Mouse (Mus musculus): ENCODE data around the gene Crybg1. TPM values are rescaled to one million over a fixed set of nuclear protein-coding genes. Genes with fewer than 3 reads are reported as not detected.

Crybg1 gene
- polyA plus RNA-seq, 1 experiment from 2014 or later = 0.69 TPM

DNA sequence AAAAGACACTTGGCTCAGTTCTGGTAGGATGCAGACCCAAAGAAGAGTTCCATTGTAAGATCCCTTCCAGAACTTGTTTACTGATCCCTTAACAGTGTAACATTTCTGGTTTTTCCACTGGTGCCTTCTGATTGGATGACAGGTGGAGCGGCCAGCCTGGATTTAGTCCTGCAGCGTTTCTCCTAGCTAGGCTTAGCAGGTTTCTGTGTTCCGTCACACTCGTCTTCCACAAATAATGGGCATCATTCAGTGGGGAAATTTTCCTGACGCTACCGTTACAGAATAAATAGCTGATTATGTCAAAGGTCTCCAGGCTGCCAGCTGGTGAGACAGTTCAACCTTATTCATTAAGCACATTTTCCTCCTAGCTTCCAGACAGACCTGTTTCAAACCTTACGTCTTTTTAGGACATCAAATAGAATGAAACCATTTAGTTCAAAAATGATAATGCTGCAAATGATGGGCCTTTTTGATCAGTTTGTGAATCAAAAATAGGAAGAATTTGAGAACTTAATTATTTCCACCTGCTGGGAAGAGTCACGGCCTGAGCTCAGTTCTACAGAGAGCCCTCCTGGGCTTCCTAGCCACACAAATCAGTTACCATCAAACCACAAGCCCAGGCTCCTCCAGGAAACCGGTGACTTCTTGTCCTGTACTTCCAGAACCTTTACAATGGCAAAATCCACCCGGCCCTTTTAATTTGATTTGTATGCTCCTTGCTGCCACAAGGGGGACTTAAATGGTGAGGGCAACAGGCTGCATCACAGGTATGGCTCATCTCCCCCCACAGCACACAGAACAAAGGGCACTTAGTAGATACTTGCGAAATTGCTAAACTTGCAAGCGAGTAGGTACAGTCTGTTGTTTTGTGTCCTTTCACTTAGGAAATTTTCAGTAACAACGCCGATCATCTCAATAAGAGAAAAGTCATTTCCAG, 146.4 kb downstream of the Crybg1 start:
- peaks cover 23% of the 10 kb centered on the region; the same call in 1 of the 2 replicates for H3K27me3 ChIP-seq (replicated peaks; ENCODE audit: insufficient read depth, low read length)
- H3K9me3 ChIP-seq (ENCODE audit: low read length) = no peaks in the 10 kb centered on the region

DNA sequence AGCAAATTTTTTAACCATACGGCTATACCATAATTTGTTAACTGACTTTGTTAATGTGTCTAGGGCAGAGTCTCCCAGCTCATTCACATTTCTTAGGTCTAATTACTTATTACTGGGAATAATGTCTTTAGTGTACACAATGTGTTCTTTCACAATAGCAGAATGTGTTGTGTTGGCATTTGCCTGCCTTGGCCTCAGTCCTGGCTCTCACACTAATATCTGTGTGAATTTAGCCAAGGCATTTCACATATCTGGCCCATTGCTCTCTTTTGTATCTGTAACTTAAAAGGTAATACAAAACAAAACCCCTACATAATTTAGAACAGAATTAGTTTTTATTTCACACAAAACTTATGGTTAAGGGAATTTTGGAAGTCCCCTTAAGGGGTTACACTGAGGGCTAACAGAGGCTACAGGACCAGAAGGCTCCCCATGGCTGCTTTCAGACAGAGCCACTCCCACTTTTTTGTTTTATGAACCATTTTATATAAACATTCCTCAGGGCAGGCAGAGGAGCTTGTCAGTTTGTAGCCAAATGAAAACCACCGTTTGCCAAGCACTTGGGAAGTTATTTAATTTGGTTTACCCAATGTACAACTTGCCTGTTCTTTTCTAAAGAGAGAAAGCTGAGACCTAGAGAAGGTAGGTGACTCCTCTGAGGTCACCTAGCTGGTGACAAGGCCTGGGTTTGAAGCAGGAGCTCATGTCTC, 148.3 kb downstream of the Crybg1 start:
- no peaks in the 10 kb centered on the region for H3K4me1 ChIP-seq (ENCODE audit: insufficient read depth, low read depth, low read length)
- no peak overlapping the region for H3K4me3 ChIP-seq (ENCODE audit: low read depth, low read length)
- TF ChIP-seq CTCF (IDR thresholded peaks at IDR 0.05) (no peak), EP300 (IDR thresholded peaks at IDR 0.05) (no peak)
- H3K27ac ChIP-seq (ENCODE audit: low read length) = no peak overlapping the region
- no peak for DNase-seq (ENCODE audit: low spot score)
- no peak for ATAC-seq
- H3K9me3 ChIP-seq (ENCODE audit: low read length) = no peaks in the 10 kb centered on the region
- H3K36me3 ChIP-seq (ENCODE audit: insufficient read depth, low read length) = no peaks in the 10 kb centered on the region
- no peak overlapping the region for H3K4me2 ChIP-seq (replicated peaks; ENCODE audit: low read depth, low read length)
- peaks cover 23% of the 10 kb centered on the region; the same call in 1 of the 2 replicates for H3K27me3 ChIP-seq (replicated peaks; ENCODE audit: insufficient read depth, low read length)
- H3K9ac ChIP-seq (replicated peaks; ENCODE audit: low read depth) = no peak overlapping the region
- 39% methylated on average over 2 of the region's 2 CpGs for WGBS

More for the DNA sequence above, 146.4 kb downstream of the Crybg1 start:
- Histone ChIP-seq H3K27ac (ENCODE audit: low read length) (no peak overlapping the region), H3K36me3 (ENCODE audit: insufficient read depth, low read length) (no peaks in the 10 kb centered on the region), H3K9ac (replicated peaks; ENCODE audit: low read depth) (no peak overlapping the region), H3K4me2 (replicated peaks; ENCODE audit: low read depth, low read length) (peak overlapping the region; percentile 73), H3K4me3 (ENCODE audit: low read depth, low read length) (peak overlapping the region; percentile 86; the same call in 1 of the 2 replicates), H3K4me1 (ENCODE audit: insufficient read depth, low read depth, low read length) (no peaks in the 10 kb centered on the region)
- no peak; the same call in 1 of the 2 replicates for ATAC-seq
- WGBS = 29% methylated on average over 14 of the region's 14 CpGs
- peak; percentile 84 for DNase-seq (ENCODE audit: low spot score)
- TF ChIP-seq EP300 (IDR thresholded peaks at IDR 0.05) (no peak), CTCF (IDR thresholded peaks at IDR 0.05) (peak; percentile 76)

DNA sequence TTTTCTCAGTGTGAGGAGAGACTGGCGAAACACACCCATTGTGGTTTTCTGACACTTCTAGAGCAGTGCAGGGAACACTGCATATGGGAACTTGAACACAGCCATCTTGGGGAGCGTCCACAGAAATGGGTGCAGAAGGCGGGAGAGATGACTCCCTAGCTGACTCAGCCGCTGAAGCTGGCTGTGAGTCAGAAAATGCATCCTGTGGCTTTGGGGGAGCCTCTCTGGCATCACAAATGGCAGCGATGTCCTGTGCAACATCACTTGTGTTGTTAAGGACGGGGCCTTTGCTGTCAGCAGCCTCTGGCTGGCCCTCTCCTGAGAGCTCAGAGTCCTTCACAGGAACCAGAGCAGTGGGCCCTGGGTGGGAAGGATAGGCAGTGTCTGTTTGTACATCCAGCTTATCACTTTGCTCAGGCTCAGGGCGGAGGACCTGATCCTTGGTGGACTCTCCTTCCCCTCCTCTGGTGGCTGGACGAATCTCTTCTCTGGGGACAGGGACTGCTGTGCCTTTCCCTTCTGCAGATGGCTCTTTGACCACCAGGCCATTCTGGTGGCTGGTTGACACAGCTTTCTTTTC, 150.1 kb downstream of the Crybg1 start:
- TF ChIP-seq CTCF (IDR thresholded peaks at IDR 0.05) (no peak), EP300 (IDR thresholded peaks at IDR 0.05) (no peak)
- ATAC-seq (no peak), DNase-seq (ENCODE audit: low spot score) (no peak)
- no peaks in the 10 kb centered on the region for H3K36me3 ChIP-seq (ENCODE audit: insufficient read depth, low read length)
- no peaks in the 10 kb centered on the region for H3K4me1 ChIP-seq (ENCODE audit: insufficient read depth, low read depth, low read length)
- H3K27ac ChIP-seq (ENCODE audit: low read length) = no peak overlapping the region
- no peaks in the 10 kb centered on the region for H3K9me3 ChIP-seq (ENCODE audit: low read length)
- peaks cover 9% of the 10 kb centered on the region; the same call in 1 of the 2 replicates for H3K27me3 ChIP-seq (replicated peaks; ENCODE audit: insufficient read depth, low read length)
- H3K4me3 ChIP-seq (ENCODE audit: low read depth, low read length) = no peak overlapping the region
- no peak overlapping the region for H3K9ac ChIP-seq (replicated peaks; ENCODE audit: low read depth)
- H3K4me2 ChIP-seq (replicated peaks; ENCODE audit: low read depth, low read length) = no peak overlapping the region
- WGBS = 84% methylated on average over 8 of the region's 8 CpGs

DNA sequence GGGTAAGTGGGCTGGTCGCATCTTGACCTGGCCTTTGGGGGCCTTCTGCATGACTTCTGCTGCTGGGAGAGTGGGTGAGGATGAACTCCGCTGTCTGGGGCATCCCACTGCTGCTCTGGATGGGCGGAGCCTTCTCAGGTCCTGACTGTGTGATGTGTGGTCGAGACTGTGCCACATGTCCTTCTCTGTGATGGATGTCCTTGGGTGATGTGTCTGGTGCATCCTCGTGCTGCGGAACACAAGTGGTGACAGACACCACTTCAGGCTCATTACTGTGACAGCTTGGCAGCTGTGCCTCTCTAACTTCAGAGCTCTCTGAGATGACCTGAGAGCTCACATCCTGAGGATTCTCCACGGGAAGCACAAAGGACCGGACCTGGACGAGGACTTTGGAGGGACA, 150.6 kb downstream of the Crybg1 start:
- Histone ChIP-seq H3K27me3 (replicated peaks; ENCODE audit: insufficient read depth, low read length) (peaks cover 9% of the 10 kb centered on the region; the same call in 1 of the 2 replicates), H3K36me3 (ENCODE audit: insufficient read depth, low read length) (no peaks in the 10 kb centered on the region), H3K9ac (replicated peaks; ENCODE audit: low read depth) (no peak overlapping the region), H3K27ac (ENCODE audit: low read length) (no peak overlapping the region), H3K4me3 (ENCODE audit: low read depth, low read length) (no peak overlapping the region), H3K4me1 (ENCODE audit: insufficient read depth, low read depth, low read length) (no peaks in the 10 kb centered on the region), H3K4me2 (replicated peaks; ENCODE audit: low read depth, low read length) (no peak overlapping the region), H3K9me3 (ENCODE audit: low read length) (no peaks in the 10 kb centered on the region)
- DNase-seq (ENCODE audit: low spot score) (no peak), ATAC-seq (no peak)
- 53% methylated on average over 9 of the region's 9 CpGs for WGBS
- TF ChIP-seq EP300 (IDR thresholded peaks at IDR 0.05) (no peak), CTCF (IDR thresholded peaks at IDR 0.05) (no peak)

DNA sequence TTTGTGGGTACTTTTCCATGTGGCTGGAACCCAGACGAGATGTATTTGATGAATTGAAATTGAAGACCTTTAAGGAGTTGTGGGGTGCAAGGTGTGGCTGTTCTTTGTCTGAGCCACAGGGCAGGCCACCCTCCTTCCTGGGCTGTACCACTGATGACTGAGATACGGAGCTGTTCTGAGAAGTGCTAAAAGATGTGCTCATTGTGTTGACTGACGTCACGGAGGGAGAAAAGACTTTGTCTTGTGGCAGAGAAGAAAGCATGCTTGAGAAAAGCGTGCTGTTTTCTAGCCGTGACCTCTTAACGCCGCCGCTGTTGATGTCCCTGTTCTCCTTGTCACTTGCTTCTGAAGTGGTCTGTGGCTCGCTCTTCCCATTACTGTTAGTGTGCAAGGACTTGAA, 151.4 kb downstream of the Crybg1 start:
- no peaks in the 10 kb centered on the region for H3K36me3 ChIP-seq (ENCODE audit: insufficient read depth, low read length)
- no peaks in the 10 kb centered on the region for H3K4me1 ChIP-seq (ENCODE audit: insufficient read depth, low read depth, low read length)
- H3K9me3 ChIP-seq (ENCODE audit: low read length) = no peaks in the 10 kb centered on the region
- 83% methylated on average over 10 of the region's 10 CpGs for WGBS
- no peak for ATAC-seq
- no peak overlapping the region for H3K9ac ChIP-seq (replicated peaks; ENCODE audit: low read depth)
- H3K4me3 ChIP-seq (ENCODE audit: low read depth, low read length) = no peak overlapping the region
- no peak overlapping the region for H3K4me2 ChIP-seq (replicated peaks; ENCODE audit: low read depth, low read length)
- DNase-seq (ENCODE audit: low spot score) = no peak
- peaks cover 5% of the 10 kb centered on the region; the same call in 1 of the 2 replicates for H3K27me3 ChIP-seq (replicated peaks; ENCODE audit: insufficient read depth, low read length)
- TF ChIP-seq CTCF (IDR thresholded peaks at IDR 0.05) = no peak
- no peak for TF ChIP-seq EP300 (IDR thresholded peaks at IDR 0.05)
- no peak overlapping the region for H3K27ac ChIP-seq (ENCODE audit: low read length)

Measured in lung, postnatal 0 days (tissue).